Mouse (Mus musculus): ENCODE data around the gene Phf23.

DNA sequence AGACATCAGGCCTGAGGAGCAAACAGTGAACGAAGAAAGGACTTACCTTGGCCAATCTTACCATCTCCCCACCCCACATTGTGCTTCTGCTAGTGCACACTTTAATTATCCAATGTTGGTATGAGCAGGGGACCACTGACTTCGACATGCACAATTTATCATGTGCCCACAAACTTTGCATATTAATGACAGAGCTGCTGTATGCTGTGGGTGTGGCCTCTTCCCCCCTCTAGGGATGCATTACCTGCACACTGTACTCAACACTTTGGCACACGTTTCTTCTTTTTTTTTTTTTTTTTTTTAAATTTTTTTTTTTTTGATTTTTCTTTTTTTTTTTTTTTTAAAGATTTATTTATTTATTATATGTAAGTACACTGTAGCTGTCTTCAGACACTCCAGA lies 24.8 kb upstream of the Phf23 start:
- no peak for TF ChIP-seq CTCF (IDR thresholded peaks at IDR 0.05; ENCODE audit: low read depth)
- TF ChIP-seq EP300 (optimal IDR thresholded peaks at IDR 0.05) = no peak

All from stomach, postnatal 0 days (tissue).